Mouse (Mus musculus) central nervous system, embryonic 11.5 days (tissue): ENCODE data around the gene Gm8897. TPM values are rescaled to one million over a fixed set of nuclear protein-coding genes. Genes with fewer than 3 reads are reported as not detected.

ENCODE experiments used
- polyA plus RNA-seq: library from polyadenylated mRNA; depleted of rRNA; stranded (reverse); fragments of >200 nt; gene quantifications from 2 replicates; pipeline ENCODE4 v1.2.3, GENCODE M21; 2012; rRNA removed

The Gm8897 gene
- not detected in 2 replicates for polyA plus RNA-seq

GRCm38 (mm10) chr5:11416118-11416517, at the start of gene Gm8897:
Gm8897 (plus strand) TSS chr5:11416418.

Other genes starting within 250 kb of the Gm8897 start
- gene Gm5861, start 233.3 kb upstream of the Gm8897 start, polyA plus RNA-seq, result not detected in 2 replicates
- gene Gm8890, start 160.4 kb upstream of the Gm8897 start, polyA plus RNA-seq, result not detected in 2 replicates
- gene Speer1, start 74.9 kb upstream of the Gm8897 start, polyA plus RNA-seq, result not detected in 2 replicates
- gene Gm8906, start 86.3 kb downstream of the Gm8897 start, polyA plus RNA-seq, result not detected in 2 replicates
- not detected in 2 replicates for gene Gm6460, start 178.5 kb downstream of the Gm8897 start, polyA plus RNA-seq